Mouse (Mus musculus) urinary bladder, postnatal 25 days (tissue): ENCODE results near the gene Ehd1.
"Not testable (repeated sequence)": the region's sequence is repeated elsewhere in the genome, so short reads cannot be mapped to it uniquely, and the experiment has no call there.

Source experiments
- DNase-seq: peaks from one replicate; pipeline ENCODE4 v3.0.0; 2022; ENCODE audit warnings: low spot score

Ehd1 gene

DNA sequence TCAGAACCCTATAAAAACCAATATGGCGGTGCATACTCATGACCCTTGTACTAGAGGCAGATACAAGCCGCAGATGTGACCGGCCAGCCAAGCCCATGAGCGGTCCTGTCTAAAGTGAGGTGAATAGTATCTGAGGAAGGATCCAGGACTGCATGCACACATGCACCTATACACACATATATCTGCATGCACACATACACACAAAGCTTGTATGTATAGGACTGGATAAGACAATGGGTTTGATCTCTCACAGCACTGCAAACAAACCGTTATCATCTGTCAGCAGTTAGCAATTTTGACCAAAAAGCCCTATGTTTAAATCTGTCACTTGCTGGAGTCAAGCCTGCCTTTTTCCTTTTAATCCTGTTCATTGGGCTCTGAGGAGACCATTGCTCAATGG, 25.6 kb downstream of the Ehd1 start:
- no peak for DNase-seq

DNA sequence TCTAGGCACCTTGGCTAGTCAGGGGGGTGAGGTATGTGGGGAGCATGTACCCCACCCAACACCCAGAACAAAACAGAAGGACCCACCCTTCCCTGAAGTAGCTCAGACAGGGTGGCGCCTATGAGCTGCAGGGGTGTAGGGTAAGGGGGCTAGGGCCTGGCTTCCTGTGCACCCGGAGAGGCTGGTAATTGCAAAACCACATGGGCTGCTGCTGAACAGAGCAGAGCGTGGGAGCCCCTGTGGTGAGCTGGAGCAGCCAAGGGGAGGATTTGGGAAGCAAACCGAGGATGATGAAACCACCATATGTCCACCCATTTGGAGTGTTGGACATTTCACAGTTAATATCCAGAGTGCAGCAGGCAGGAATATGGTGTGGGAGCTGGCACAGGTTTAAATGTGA, 26.0 kb downstream of the Ehd1 start:
- DNase-seq, result no peak

DNA sequence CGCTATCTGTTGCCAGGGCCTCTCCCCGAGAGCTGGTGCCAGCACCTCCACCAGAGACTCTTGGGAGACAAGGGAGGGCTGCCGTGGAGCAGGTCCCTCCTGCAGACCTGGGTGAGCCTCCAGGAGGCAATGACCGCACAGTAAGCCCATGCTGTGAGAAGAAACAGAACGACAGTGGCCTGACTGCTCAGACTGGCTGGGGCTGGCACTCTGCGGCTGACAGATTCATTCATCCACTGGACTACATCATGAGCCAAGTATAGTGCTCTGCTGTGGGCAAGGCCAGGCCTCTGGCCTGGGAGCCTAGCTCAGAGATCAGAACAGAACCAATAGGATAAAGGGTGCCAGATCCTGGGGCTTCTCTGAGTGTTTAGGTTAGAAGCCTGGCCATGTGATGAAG, 27.3 kb downstream of the Ehd1 start:
- DNase-seq, result no peak

DNA sequence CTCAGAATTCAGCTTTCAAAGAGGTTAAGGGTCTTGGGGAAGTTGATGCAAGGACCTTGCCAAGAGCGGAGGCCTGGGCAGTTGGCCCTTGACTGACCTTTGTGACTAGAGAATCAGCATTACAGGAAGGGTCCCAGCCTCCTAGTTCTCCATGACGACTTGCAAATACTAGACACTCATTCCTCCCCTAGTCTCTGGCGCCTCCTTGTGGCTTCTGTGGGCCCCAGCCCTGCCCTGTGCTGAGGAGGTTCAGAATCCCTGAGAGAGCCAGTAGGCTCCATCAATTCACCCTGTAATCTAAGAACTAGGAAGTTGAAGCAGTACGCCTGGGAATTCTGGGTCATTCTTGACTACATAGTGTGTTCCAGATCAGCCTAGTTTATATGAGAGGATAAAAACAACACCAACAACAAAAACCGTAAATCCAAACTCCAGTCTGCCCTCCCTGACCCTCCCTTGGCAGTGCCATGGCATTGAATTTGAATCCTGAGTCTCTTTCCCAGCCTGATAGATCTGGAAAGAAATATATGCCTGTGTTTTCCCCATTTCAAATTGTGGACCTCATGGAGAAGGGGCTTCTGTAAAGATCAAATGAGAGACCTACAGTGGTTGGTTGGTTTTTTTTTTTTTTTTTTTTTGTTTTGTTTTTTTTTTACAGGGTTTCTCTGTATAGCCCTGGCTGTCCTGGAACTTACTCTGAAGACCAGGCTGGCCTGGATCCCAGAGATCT, 28.4 kb downstream of the Ehd1 start:
- peak; percentile 90 for DNase-seq

DNA sequence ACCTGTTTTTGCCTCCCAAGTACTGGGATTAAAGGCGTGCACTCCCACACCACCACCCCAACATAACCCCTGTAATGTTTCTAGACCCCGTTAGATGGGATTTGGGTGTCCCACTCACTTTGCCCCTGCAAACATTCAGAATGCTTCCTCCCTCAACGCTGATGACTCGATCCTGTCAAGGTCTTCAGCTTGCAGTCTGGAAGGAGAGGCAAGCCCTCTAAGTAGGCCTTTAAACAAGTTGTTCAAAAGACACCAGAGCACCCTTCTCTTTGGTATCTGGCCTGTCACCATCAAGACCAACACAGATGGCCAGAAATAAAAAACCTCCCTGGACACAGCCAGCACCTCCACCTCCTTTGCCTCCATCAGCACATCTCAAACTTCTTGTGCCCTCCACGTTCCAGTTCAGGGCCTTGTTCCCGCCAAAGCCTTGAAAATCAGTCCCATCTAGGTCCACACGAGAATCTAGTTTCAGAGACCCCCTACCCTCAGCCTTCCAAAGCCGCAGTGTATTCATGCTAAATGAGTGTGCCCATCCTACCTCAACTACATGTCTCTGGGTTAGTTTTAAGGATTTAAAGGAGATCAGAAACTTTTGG, 29.1 kb downstream of the Ehd1 start:
- no peak for DNase-seq

DNA sequence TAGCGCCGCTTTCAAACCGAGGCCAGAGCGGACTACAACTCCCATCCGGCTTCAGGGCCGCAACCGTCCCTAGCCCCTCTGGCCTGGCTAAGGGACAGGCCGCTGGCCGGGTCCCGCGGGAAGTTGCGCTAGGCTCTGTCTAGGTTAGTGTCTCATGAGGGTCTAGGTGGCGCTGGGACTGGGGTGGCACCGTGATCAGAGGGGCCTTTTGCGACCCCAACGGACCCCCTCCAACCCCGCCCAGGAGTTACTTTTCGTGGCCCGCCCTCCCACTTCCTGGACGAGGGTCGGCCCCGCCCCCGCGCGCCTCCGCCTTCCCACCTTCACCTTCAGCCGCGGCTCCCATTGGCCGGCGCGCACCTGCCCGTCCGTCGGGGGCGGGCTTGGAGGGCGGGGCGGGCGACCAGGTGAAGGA, 29.6 kb downstream of the Ehd1 start, which contains the start of gene Cdc42bpg:
Gene Cdc42bpg (plus strand): TSS at position 320 of the 415 bp plus-strand sequence.
- peak; percentile 85 for DNase-seq

DNA sequence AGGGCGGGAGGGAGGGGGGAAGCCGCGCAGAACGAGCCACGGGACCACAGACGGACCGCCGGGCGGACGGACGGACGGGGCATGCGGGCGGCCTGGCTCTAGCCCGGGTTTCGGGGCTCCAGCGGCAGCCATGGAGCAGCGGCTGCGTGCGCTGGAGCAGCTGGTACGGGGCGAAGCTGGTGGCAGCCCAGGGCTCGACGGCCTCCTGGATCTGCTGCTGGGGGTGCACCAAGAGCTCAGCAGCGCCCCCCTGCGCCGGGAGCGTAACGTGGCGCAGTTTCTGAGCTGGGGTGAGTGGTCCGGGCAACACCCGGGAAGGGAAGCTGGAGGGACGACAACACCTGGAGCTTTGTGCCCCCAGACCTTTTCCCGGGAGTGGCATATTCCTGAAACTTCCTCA, 30.1 kb downstream of the Ehd1 start:
- peak; percentile 87 for DNase-seq

DNA sequence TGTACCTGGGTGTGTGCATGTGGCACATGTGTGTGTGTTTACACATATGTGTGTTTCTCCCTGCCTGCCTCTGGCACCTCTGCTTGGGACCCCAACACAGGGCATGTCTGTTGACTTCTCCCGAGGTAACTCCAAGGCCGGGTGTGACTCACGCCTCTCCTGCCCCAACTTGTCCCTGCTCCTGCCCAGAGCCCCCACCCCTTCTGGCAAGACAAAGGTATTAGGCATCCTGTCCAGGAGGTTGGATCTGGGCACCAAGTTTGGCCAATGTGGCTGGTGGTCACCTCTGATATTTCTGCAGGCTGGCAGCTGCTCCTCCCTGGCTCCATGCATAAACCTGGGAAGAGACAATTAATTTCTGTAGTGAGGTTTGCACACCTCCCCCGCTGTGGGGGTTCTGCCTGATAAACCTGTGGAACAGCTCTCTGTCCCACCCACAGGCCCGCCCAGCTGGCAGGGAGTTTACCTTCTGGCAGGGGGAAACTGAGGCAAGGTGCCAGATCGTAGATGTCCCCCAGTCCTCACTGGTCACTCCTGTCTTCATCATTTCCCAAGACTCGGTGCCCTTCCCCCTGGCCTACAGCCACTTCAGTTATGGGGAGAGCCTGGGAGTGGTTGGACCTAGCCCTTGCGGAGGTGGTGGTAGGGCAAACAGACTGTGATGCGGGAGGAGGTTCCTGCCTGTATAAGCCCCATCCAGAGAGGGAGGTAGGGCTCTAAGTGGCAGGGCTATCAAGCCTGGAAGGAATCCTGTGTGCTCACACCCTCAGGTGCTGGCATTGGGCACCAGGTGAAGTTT, 31.4 kb downstream of the Ehd1 start:
- peak; percentile 53 for DNase-seq

DNA sequence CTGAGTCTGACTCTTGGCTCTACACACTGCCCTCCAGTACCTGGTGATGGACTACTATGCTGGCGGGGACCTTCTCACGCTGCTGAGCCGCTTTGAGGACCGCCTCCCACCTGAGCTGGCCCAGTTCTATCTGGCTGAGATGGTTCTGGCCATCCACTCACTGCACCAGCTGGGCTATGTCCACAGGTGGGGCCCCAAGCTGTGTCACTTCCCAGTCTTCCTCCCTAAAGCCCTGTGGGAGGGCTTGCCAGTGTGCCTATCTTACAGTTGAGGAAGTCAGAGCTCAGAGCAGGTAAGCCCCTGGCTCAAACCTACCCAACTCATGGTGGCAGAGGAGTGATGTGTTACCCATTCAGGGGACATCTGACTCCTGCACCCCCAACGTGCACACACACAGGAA, 33.7 kb downstream of the Ehd1 start:
- DNase-seq, result no peak

DNA sequence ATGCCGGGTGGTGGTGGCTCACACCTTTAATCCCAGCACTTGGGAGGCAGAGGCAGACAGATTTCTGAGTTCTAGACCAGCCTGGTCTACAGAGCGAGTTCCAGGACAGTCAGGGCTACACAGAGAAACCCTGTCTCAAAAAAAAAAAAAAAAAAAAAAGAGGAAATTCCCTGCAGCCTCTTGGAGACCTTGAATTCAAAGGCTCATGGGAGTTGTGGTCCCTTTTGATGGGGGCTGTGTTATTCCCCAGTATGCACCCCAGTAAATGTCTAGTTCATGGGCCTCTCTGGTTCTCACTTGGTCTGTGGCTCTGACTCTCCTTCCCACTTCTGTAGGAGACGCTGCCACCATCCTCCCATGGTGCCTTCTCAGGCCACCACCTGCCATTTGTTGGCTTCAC, 35.3 kb downstream of the Ehd1 start:
- not testable (repeated sequence) for DNase-seq

DNA sequence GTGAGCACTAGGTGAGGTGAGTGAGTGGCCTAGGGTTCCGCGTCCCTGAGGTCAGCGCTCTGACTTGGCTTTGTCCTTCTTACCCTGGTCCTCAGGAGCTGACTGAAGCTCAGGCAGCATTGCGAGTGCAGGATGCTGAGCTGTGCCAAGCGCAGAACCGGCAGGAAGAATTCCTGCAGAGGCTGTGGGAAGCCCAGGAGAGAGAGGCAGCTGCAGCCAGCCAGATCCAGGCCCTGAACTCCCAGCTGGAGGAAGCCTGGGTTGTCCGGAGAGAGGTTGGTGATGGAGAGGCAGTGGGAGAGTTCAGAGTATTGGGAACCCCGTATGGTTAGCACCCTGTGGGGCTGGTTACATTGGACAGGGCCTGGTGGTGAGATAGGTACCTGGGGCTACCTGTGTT, 37.3 kb downstream of the Ehd1 start:
- no peak for DNase-seq

DNA sequence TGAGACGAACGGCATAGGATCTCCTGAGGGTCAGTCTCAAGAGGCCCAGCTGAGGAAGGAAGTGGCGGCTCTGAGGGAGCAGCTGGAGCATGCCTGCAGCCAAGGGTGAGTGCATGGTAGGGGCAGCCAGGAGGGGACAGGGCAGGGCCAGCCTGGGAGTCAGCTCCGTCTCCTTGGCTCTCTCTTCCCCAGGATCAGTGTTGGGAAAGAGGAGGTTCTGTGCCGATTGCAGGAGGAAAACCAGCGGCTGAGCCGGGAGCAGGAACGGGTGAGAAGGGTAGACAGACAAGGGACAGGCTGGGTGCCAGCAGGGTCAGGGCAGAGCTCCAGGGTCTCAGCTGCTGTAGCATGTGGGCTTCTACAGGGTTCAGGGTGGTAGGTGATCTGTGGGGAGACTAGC, 38.0 kb downstream of the Ehd1 start:
- no peak for DNase-seq

DNA sequence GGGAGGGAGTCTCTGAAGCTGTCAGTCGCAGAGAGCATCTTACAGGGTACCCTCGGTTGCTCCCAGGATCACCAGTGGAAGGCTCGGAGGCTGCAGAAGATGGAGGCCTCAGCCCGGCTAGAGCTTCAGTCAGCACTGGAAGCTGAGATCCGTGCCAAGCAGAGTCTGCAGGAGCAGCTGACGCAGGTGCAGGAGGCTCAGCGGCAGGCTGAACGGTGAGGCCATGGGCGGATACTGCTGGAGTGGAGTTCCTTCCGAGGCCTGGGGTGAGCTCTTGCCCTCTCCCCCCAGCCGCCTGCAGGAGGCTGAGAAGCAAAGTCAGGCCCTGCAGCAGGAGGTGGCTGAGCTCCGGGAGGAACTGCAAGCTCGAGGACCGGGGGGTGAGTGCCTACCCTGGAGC, 39.0 kb downstream of the Ehd1 start:
- DNase-seq, result no peak

DNA sequence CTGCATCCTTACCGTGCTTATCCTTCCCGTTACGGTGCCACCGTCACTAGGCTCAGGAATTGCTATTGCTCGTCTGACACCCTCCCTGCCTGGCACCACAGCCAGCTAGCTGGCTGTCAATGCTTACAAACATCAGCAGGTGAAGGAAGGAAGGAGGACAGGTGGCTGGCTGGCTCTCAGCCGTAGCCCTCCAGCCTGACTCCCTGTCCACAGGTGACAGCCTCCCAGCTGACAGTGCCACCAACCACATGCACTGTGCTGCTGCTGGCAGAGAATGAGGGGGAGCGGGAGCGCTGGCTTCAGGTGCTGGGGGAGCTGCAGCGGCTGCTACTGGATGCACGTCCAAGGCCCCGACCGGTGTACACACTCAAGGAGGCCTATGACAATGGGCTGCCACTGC, 41.6 kb downstream of the Ehd1 start:
- DNase-seq, result no peak

DNA sequence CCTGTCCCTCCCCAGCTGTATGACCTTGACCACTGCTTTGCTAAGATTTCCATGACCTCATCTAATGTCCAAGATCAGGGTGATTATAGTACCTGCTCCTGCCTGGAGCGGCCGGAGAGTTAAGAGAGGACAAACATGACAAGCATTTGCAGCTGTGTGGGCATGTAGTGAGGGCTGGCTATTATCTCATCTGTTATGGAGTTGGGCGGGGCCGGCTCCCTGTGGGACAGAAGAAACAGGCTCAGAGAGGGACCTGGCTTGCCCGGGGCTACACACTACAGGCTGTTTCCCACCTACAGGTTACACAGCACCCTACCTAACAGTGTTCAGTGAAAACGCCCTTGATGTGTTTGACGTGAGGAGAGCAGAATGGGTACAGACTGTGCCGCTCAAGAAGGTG, 44.8 kb downstream of the Ehd1 start:
- no peak for DNase-seq

DNA sequence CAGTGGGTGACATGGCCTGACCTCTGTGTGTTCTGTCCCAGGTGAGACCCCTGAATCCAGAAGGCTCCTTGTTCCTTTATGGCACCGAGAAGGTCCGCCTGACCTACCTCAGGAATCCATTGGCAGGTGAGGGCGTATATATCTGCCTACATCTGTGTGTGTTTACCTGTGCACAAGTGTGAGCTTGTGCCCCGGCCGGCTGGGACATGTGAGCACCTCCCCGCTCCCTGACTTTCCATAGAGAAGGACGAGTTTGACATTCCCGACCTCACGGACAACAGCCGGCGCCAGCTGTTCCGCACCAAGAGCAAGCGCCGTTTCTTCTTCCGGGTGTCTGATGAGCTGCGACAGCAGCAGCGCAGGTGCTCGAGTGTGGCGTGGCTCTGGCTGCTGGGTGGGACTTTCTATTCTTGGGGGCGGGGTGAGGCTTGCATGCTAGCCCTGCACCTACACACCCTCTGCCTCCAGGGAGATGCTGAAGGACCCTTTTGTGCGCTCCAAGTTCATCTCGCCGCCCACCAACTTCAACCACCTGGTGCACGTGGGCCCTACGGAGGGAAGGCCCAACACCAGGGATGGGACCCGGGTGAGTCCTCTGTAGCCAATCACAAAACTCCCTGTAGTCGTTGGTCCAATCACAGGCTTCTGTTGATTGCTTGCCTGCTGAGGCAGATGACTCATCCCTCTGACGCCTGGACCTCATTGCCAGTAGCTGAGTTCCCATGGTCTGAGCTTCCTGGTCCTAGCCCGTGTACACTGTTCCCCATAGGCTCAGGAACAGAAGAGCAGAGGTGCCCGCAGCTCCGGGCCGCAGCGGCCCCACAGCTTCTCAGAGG, 45.5 kb downstream of the Ehd1 start:
- no peak for DNase-seq

DNA sequence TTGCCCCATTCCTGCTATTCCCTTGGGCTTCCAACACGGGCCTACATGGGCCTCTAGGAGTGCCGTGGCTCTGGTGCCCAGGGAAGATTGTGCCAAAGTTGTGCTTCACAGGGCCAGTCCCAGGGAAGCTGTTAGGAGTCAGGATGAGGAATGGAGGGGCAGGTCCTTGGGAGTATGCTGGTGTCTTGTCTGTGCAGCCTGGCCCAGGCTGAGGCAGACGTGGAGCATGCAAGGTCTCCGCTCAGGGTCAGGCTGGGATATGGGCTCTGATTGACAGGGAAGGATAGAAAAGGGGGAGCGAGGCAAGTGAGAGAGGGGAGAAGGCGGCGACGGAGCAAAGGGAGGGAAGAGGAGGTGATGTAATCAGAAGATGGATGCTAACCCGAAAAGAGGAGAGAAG, 48.2 kb downstream of the Ehd1 start:
- DNase-seq, result no peak

DNA sequence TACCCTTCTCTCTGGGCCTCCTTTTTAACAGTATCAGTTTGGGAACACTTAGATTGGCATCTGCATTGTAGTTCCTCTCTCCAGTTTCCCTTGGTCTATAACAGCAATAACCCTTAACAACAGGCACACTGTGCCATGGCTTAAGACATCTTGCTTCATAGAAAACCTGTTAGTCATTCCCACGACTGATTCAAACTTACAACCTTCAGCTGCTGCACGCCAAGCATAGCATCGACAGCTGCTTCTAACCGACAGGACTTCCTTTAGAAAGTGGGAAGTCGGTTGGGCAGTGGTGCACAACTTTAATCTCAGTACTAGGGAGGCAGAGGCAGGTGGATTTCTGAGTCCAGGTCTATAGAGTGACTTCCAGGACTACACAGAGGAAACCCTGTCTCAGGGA, 54.7 kb downstream of the Ehd1 start:
- no peak for DNase-seq

DNA sequence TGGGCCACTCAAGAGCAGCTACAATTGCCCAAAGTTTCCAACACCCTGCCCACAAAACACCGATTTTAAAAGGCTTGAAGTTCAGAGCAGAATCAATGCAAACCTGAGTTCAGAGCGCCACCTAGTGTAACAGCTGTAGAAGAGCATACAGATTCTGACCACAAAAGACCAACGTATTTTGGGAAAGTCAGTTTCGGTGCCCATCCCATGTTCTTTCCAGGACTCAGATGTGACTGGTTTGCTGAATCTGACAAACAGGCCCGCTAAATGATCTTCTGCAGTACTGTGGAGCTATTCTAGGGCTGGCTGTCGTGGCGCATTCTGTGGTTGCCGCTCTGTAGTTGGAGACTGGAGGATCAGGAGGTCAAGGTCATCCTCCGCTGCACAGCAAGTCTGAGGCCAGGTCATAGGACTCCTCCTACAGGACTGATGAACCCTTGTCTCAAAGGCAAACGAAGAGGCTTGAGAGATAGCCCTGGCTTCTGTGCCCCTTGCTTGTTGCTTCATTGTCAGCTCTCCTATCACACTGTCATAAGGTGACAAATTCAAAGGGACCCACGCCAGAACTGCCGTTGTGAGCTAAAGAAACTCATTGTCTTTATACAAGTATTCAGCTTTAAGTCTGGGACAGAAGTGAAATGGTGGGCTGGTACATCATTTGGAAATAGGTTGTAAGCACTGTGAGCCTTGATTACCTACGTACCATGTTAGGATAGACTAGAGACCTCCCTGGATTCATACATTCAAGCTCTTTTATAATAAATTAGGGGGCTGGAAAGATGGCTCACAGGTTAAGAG, 55.4 kb downstream of the Ehd1 start:
- DNase-seq, result peak; percentile 64

DNA sequence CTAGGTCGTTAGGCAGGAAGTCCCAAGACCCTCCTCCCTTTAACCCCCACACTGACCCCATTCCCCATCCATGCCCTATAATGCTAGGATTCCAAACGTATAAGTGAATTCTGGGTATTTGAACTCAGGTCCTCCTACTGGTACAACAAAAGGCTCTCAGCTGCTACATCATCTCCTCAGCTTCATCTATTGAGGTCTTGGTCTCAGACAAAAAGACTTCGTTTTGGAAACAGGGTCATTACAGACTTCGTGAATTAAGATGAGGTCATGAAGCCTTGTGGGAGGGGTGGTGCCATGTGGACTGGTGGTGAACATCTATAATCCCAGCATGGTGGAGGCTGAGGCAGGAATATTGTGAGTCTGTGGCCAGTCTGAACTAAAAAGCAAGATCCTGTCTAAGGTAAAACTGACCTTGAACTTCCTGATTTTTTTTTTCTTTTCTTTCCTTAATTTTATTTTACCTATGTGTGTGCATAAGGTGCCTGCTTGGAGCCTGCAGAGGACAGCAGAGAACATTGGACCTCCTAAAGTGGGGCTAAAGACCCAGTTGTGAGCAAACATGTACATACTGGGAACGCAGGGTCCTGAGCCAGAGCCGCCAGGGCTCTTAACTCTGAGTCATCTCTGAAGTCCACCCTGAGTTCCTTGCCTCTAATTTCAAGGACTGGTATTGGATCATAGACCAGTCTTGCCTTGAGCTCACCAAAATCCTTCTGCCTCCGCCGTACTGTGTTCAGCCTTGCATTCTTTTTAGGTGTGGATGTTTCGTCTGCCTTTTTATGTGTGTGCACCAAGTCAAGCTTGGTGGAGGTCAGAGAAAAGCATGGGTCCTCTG, 57.5 kb downstream of the Ehd1 start:
- DNase-seq, result no peak
